Mouse (Mus musculus): ENCODE results near the gene Lmod2. TPM values are rescaled to one million over a fixed set of nuclear protein-coding genes. Genes with fewer than 3 reads are reported as not detected.

Gene Lmod2
- polyA plus RNA-seq, 1 experiment from 2014 or later, result not detected

- no peak overlapping the region for H3K4me3 ChIP-seq (ENCODE audit: low read length)
- H3K9me3 ChIP-seq (ENCODE audit: control insufficient read depth, low read length), result no peaks in the 10 kb centered on the region
- H3K27ac ChIP-seq (ENCODE audit: low read depth, low read length), result no peak overlapping the region
- no peak for ATAC-seq (ENCODE audit: low FRiP score, low TSS enrichment)
- H3K4me1 ChIP-seq (ENCODE audit: control insufficient read depth, insufficient read depth, low read length), result no peaks in the 10 kb centered on the region
- H3K9ac ChIP-seq (ENCODE audit: low read depth, low read length), result no peak overlapping the region
- H3K4me2 ChIP-seq (replicated peaks; ENCODE audit: low read depth, low read length), result no peak overlapping the region
- H3K36me3 ChIP-seq (ENCODE audit: control insufficient read depth, insufficient read depth, low read length), result peaks cover 5% of the 10 kb centered on the region; the same call in 1 of the 2 replicates
- 85% methylated on average over 2 of the region's 2 CpGs for WGBS
- no peaks in the 10 kb centered on the region for H3K27me3 ChIP-seq (ENCODE audit: control insufficient read depth, insufficient read depth, low read length)
Observed at GRCm38 (mm10) chr6:24642161-24642560, 44.6 kb downstream of the Lmod2 start.

- no peak overlapping the region for H3K4me2 ChIP-seq (replicated peaks; ENCODE audit: low read depth, low read length)
- ATAC-seq (ENCODE audit: low FRiP score, low TSS enrichment), result no peak
- no peaks in the 10 kb centered on the region for H3K4me1 ChIP-seq (ENCODE audit: control insufficient read depth, insufficient read depth, low read length)
- 96% methylated on average over 3 of the region's 3 CpGs for WGBS
- H3K9me3 ChIP-seq (ENCODE audit: control insufficient read depth, low read length), result no peaks in the 10 kb centered on the region
- H3K27ac ChIP-seq (ENCODE audit: low read depth, low read length), result no peak overlapping the region
- H3K36me3 ChIP-seq (ENCODE audit: control insufficient read depth, insufficient read depth, low read length), result peaks cover 5% of the 10 kb centered on the region; the same call in 1 of the 2 replicates
- no peak overlapping the region for H3K4me3 ChIP-seq (ENCODE audit: low read length)
- no peaks in the 10 kb centered on the region for H3K27me3 ChIP-seq (ENCODE audit: control insufficient read depth, insufficient read depth, low read length)
- no peak overlapping the region for H3K9ac ChIP-seq (ENCODE audit: low read depth, low read length)
Observed at GRCm38 (mm10) chr6:24642960-24643359, 45.4 kb downstream of the Lmod2 start.

GRCm38 (mm10) chr6:24645346-24646053, 47.9 kb downstream of the Lmod2 start:
- WGBS, result 90% methylated on average over 6 of the region's 6 CpGs
- Histone ChIP-seq H3K27ac (ENCODE audit: low read depth, low read length) (no peak overlapping the region), H3K4me3 (ENCODE audit: low read length) (no peak overlapping the region), H3K9me3 (ENCODE audit: control insufficient read depth, low read length) (no peaks in the 10 kb centered on the region), H3K9ac (ENCODE audit: low read depth, low read length) (no peak overlapping the region), H3K4me2 (replicated peaks; ENCODE audit: low read depth, low read length) (no peak overlapping the region), H3K4me1 (ENCODE audit: control insufficient read depth, insufficient read depth, low read length) (no peaks in the 10 kb centered on the region), H3K27me3 (ENCODE audit: control insufficient read depth, insufficient read depth, low read length) (no peaks in the 10 kb centered on the region), H3K36me3 (ENCODE audit: control insufficient read depth, insufficient read depth, low read length) (peaks cover 5% of the 10 kb centered on the region; the same call in 1 of the 2 replicates)
- no peak for ATAC-seq (ENCODE audit: low FRiP score, low TSS enrichment)

- Histone ChIP-seq H3K36me3 (ENCODE audit: control insufficient read depth, insufficient read depth, low read length) (peaks cover 5% of the 10 kb centered on the region; the same call in 1 of the 2 replicates), H3K9me3 (ENCODE audit: control insufficient read depth, low read length) (no peaks in the 10 kb centered on the region), H3K9ac (ENCODE audit: low read depth, low read length) (no peak overlapping the region), H3K27ac (ENCODE audit: low read depth, low read length) (no peak overlapping the region), H3K4me1 (ENCODE audit: control insufficient read depth, insufficient read depth, low read length) (no peaks in the 10 kb centered on the region), H3K27me3 (ENCODE audit: control insufficient read depth, insufficient read depth, low read length) (no peaks in the 10 kb centered on the region), H3K4me2 (replicated peaks; ENCODE audit: low read depth, low read length) (no peak overlapping the region), H3K4me3 (ENCODE audit: low read length) (no peak overlapping the region)
- no peak for ATAC-seq (ENCODE audit: low FRiP score, low TSS enrichment)
- 85% methylated on average over 4 of the region's 4 CpGs for WGBS
Observed at GRCm38 (mm10) chr6:24647103-24647691, 49.6 kb downstream of the Lmod2 start.

GRCm38 (mm10) chr6:24648403-24648802, 50.8 kb downstream of the Lmod2 start:
- Histone ChIP-seq H3K27me3 (ENCODE audit: control insufficient read depth, insufficient read depth, low read length) (no peaks in the 10 kb centered on the region), H3K36me3 (ENCODE audit: control insufficient read depth, insufficient read depth, low read length) (peaks cover 5% of the 10 kb centered on the region; the same call in 1 of the 2 replicates), H3K4me3 (ENCODE audit: low read length) (no peak overlapping the region), H3K9me3 (ENCODE audit: control insufficient read depth, low read length) (no peaks in the 10 kb centered on the region), H3K27ac (ENCODE audit: low read depth, low read length) (no peak overlapping the region), H3K9ac (ENCODE audit: low read depth, low read length) (no peak overlapping the region), H3K4me1 (ENCODE audit: control insufficient read depth, insufficient read depth, low read length) (no peaks in the 10 kb centered on the region), H3K4me2 (replicated peaks; ENCODE audit: low read depth, low read length) (no peak overlapping the region)
- 89% methylated on average over 4 of the region's 4 CpGs for WGBS
- ATAC-seq (ENCODE audit: low FRiP score, low TSS enrichment), result no peak

- Histone ChIP-seq H3K4me2 (replicated peaks; ENCODE audit: low read depth, low read length) (no peak overlapping the region), H3K9me3 (ENCODE audit: control insufficient read depth, low read length) (no peaks in the 10 kb centered on the region), H3K27ac (ENCODE audit: low read depth, low read length) (no peak overlapping the region), H3K36me3 (ENCODE audit: control insufficient read depth, insufficient read depth, low read length) (no peaks in the 10 kb centered on the region), H3K4me3 (ENCODE audit: low read length) (no peak overlapping the region), H3K27me3 (ENCODE audit: control insufficient read depth, insufficient read depth, low read length) (no peaks in the 10 kb centered on the region), H3K4me1 (ENCODE audit: control insufficient read depth, insufficient read depth, low read length) (no peaks in the 10 kb centered on the region), H3K9ac (ENCODE audit: low read depth, low read length) (no peak overlapping the region)
- 80% methylated on average over 3 of the region's 3 CpGs for WGBS
- no peak for ATAC-seq (ENCODE audit: low FRiP score, low TSS enrichment)
Observed at GRCm38 (mm10) chr6:24650719-24651118, 53.2 kb downstream of the Lmod2 start.

GRCm38 (mm10) chr6:24651538-24651937, 54.0 kb downstream of the Lmod2 start:
- Histone ChIP-seq H3K9me3 (ENCODE audit: control insufficient read depth, low read length) (no peaks in the 10 kb centered on the region), H3K36me3 (ENCODE audit: control insufficient read depth, insufficient read depth, low read length) (no peaks in the 10 kb centered on the region), H3K27ac (ENCODE audit: low read depth, low read length) (no peak overlapping the region), H3K4me1 (ENCODE audit: control insufficient read depth, insufficient read depth, low read length) (no peaks in the 10 kb centered on the region), H3K9ac (ENCODE audit: low read depth, low read length) (no peak overlapping the region), H3K27me3 (ENCODE audit: control insufficient read depth, insufficient read depth, low read length) (no peaks in the 10 kb centered on the region), H3K4me2 (replicated peaks; ENCODE audit: low read depth, low read length) (no peak overlapping the region), H3K4me3 (ENCODE audit: low read length) (no peak overlapping the region)
- 55% methylated on average over 7 of the region's 7 CpGs for WGBS
- no peak for ATAC-seq (ENCODE audit: low FRiP score, low TSS enrichment)

Other genes starting within 250 kb of the Lmod2 start
- gene Iqub, start 82.7 kb upstream of the Lmod2 start, polyA plus RNA-seq (2014; fragmentation: Nextera tagmentation; extraction: Ambion mirVana), result 0.07 TPM in 1 of 2 replicates, not detected in the other
- 337 and 510 TPM in 2 replicates for gene Ndufa5, start 69.7 kb upstream of the Lmod2 start, polyA plus RNA-seq (2014; fragmentation: Nextera tagmentation; extraction: Ambion mirVana)
- 0.17 and 0.23 TPM in 2 replicates for gene Asb15, start 69.6 kb upstream of the Lmod2 start, polyA plus RNA-seq (2014; fragmentation: Nextera tagmentation; extraction: Ambion mirVana)
- 73.9 and 78.2 TPM in 2 replicates for gene Wasl, start 67.2 kb downstream of the Lmod2 start, polyA plus RNA-seq (2014; fragmentation: Nextera tagmentation; extraction: Ambion mirVana)
- gene Hyal6, start 135.5 kb downstream of the Lmod2 start, polyA plus RNA-seq (2014; fragmentation: Nextera tagmentation; extraction: Ambion mirVana), result 0.05 and 0.06 TPM in 2 replicates
- gene Hyal4, start 150.6 kb downstream of the Lmod2 start, polyA plus RNA-seq (2014; fragmentation: Nextera tagmentation; extraction: Ambion mirVana), result not detected in 2 replicates
- gene Spam1, start 193.4 kb downstream of the Lmod2 start, polyA plus RNA-seq (2014; fragmentation: Nextera tagmentation; extraction: Ambion mirVana), result not detected in 2 replicates

Measured in kidney, embryonic 14.5 days (tissue).